10 mouse cellular contexts compared by ENCODE assay signal in genomic region chr10:80658194-80658840, GRCm38 (mm10). TPM values are rescaled to one million over a fixed set of nuclear protein-coding genes. Genes with fewer than 3 reads are reported as not detected.
DNase-seq lines count a peak whose midpoint lies in the region; ATAC-seq and TF ChIP-seq lines count a peak whose summit lies in the region.
"Had no signal": no experiment of that assay in that cellular context is flagged by ENCODE, and none has a peak within 500 bp of the region (broad histone marks: within the 10 kb centered on the region; RNA-seq: fewer than 3 reads in every experiment).

No protein-coding gene starts in this region.

- H3K4me1 ChIP-seq in forebrain, embryonic 10.5 days, result peaks cover 59% of the 10 kb centered on the region
- H3K4me1 ChIP-seq in forebrain, embryonic 11.5 days (replicated peaks; ENCODE audit: control insufficient read depth, insufficient read depth, low read length), result peaks cover 11% of the 10 kb centered on the region
- peaks cover 41% of the 10 kb centered on the region for H3K4me1 ChIP-seq in midbrain, embryonic 10.5 days
- peaks cover 14% of the 10 kb centered on the region for H3K4me1 ChIP-seq in midbrain, postnatal 0 days (ENCODE audit: insufficient read depth, low read length)

- H3K9ac ChIP-seq in forebrain, embryonic 11.5 days (ENCODE audit: low read length), result no peak overlapping the region
- no peak overlapping the region for H3K9ac ChIP-seq in midbrain, postnatal 0 days (replicated peaks; ENCODE audit: low read length, poor library complexity, severe bottlenecking)
- H3K9ac ChIP-seq: heart, embryonic 12.5 days had no signal

- TF ChIP-seq CTCF in midbrain, postnatal 0 days (IDR thresholded peaks at IDR 0.05), result no peak

- H3K4me2 ChIP-seq in forebrain, embryonic 11.5 days (ENCODE audit: low read depth, low read length, severe bottlenecking), result no peak overlapping the region
- no peak overlapping the region for H3K4me2 ChIP-seq in midbrain, postnatal 0 days (ENCODE audit: low read depth, low read length, poor library complexity, severe bottlenecking)

- H3K36me3 ChIP-seq in forebrain, embryonic 10.5 days (replicated peaks), result peaks cover 2% of the 10 kb centered on the region; the same call in 1 of the 2 replicates
- H3K36me3 ChIP-seq in forebrain, embryonic 11.5 days (ENCODE audit: control insufficient read depth, insufficient read depth, low read length), result no peaks in the 10 kb centered on the region
- no peaks in the 10 kb centered on the region for H3K36me3 ChIP-seq in midbrain, embryonic 10.5 days
- no peaks in the 10 kb centered on the region for H3K36me3 ChIP-seq in midbrain, postnatal 0 days (ENCODE audit: insufficient read depth, low read length)
- H3K36me3 ChIP-seq in macrophage (ENCODE audit: inconsistent target), result no peaks in the 10 kb centered on the region
- H3K36me3 ChIP-seq: heart, embryonic 12.5 days had no signal

- H3K27me3 ChIP-seq in forebrain, embryonic 10.5 days (ENCODE audit: poor library complexity, severe bottlenecking), result no peaks in the 10 kb centered on the region
- H3K27me3 ChIP-seq in forebrain, embryonic 11.5 days (ENCODE audit: control insufficient read depth, insufficient read depth, low read length), result no peaks in the 10 kb centered on the region
- no peaks in the 10 kb centered on the region for H3K27me3 ChIP-seq in midbrain, embryonic 10.5 days (ENCODE audit: low read depth, poor library complexity, severe bottlenecking)
- H3K27me3 ChIP-seq in midbrain, postnatal 0 days (ENCODE audit: insufficient read depth, low read length), result no peaks in the 10 kb centered on the region
- H3K27me3 ChIP-seq: heart, embryonic 12.5 days had no signal

- WGBS in forebrain, embryonic 10.5 days, result 91% methylated on average over 14 of the region's 14 CpGs
- WGBS in forebrain, embryonic 11.5 days, result 90% methylated on average over 14 of the region's 14 CpGs
- WGBS in midbrain, embryonic 10.5 days, result 92% methylated on average over 14 of the region's 14 CpGs
- WGBS in midbrain, postnatal 0 days, result 84% methylated on average over 14 of the region's 14 CpGs
- WGBS in macrophage (ENCODE audit: missing documents), result 55% methylated on average over 14 of the region's 14 CpGs

- DNase-seq in forebrain, embryonic 10.5 days (ENCODE audit: extremely low spot score, low spot score), result no peak
- DNase-seq in forebrain, embryonic 11.5 days (ENCODE audit: low spot score), result no peak
- DNase-seq in midbrain, embryonic 10.5 days (ENCODE audit: low spot score), result no peak
- no peak for DNase-seq in midbrain, postnatal 0 days (ENCODE audit: low spot score)
- DNase-seq in gastrocnemius, postnatal 10 days, result no peak
- no peak for DNase-seq in heart, postnatal 10 days

- intact Hi-C loops in heart, postnatal 10 days (cut with DNase I), result loop anchor here (2.0 kb wide), 1 partner anchor 16 kb away; no protein-coding TSS in a partner anchor

- no peak for ATAC-seq in forebrain, embryonic 11.5 days (replicated peaks; ENCODE audit: low FRiP score)
- no peak for ATAC-seq in midbrain, postnatal 0 days (ENCODE audit: low FRiP score)
- peak; percentile 22 for ATAC-seq in activated CD4-positive, CD25-positive, alpha-beta regulatory T cell, adult 4 months
- ATAC-seq: hindbrain, embryonic 16.5 days had no signal

- no peak overlapping the region; the same call in 1 of the 2 replicates for H3K4me3 ChIP-seq in forebrain, embryonic 10.5 days
- H3K4me3 ChIP-seq in forebrain, embryonic 11.5 days (ENCODE audit: low read depth, low read length), result no peak overlapping the region
- 0 out of 2 replicates have a peak overlapping the region, but pooled peaks have one; percentile 1 for H3K4me3 ChIP-seq in midbrain, embryonic 10.5 days
- no peak overlapping the region for H3K4me3 ChIP-seq in midbrain, postnatal 0 days (ENCODE audit: low read depth, low read length)
- no peak overlapping the region for H3K4me3 ChIP-seq in macrophage (ENCODE audit: inconsistent target)
- H3K4me3 ChIP-seq: heart, embryonic 12.5 days had no signal

- H3K27ac ChIP-seq in forebrain, embryonic 10.5 days, result 0 out of 2 replicates have a peak overlapping the region, but pooled peaks have one; percentile 66
- no peak overlapping the region for H3K27ac ChIP-seq in forebrain, embryonic 11.5 days (ENCODE audit: low read depth, low read length)
- no peak overlapping the region for H3K27ac ChIP-seq in midbrain, embryonic 10.5 days (replicated peaks)
- H3K27ac ChIP-seq in midbrain, postnatal 0 days (ENCODE audit: low read depth, low read length), result no peak overlapping the region
- peak overlapping the region; percentile 53 for H3K27ac ChIP-seq in macrophage

- H3K9me3 ChIP-seq in forebrain, embryonic 10.5 days, result no peaks in the 10 kb centered on the region
- no peaks in the 10 kb centered on the region for H3K9me3 ChIP-seq in forebrain, embryonic 11.5 days (ENCODE audit: control insufficient read depth, low read length)
- H3K9me3 ChIP-seq in midbrain, embryonic 10.5 days (replicated peaks), result no peaks in the 10 kb centered on the region
- no peaks in the 10 kb centered on the region for H3K9me3 ChIP-seq in midbrain, postnatal 0 days (ENCODE audit: low read length)
- H3K9me3 ChIP-seq: heart, embryonic 12.5 days had no signal

- peaks cover 12% of the 10 kb centered on the region; the same call in 1 of the 2 replicates for H3K79me2 ChIP-seq in macrophage (ENCODE audit: inconsistent target)

RNA-seq across cellular contexts. Expression of gene Btbd2, which starts 1.4 kb away (rescaled TPM):
- 71.6 and 78.1 TPM in 2 replicates for polyA plus RNA-seq in forebrain, embryonic 10.5 days (2016; fragmentation: Nextera tagmentation; extraction: Ambion mirVana)
- polyA plus RNA-seq in forebrain, embryonic 11.5 days (2014; fragmentation: Nextera tagmentation; extraction: Ambion mirVana), result 78.3 and 97.3 TPM in 2 replicates
- 70.3 and 75.2 TPM in 2 replicates for polyA plus RNA-seq in midbrain, embryonic 10.5 days (2016; fragmentation: Nextera tagmentation; extraction: Ambion mirVana)
- total RNA-seq in midbrain, postnatal 0 days (2014; rRNA removed), result 168 and 215 TPM in 2 replicates
- 71.6 and 80.4 TPM in 2 replicates for polyA plus RNA-seq in midbrain, postnatal 0 days (2015; fragmentation: Nextera tagmentation; extraction: Ambion mirVana)
- 1 to 10 TPM; 5.5 to 6.1 TPM for polyA plus RNA-seq in activated CD4-positive, CD25-positive, alpha-beta regulatory T cell, adult 4 months (2017; shearing (Covaris generic))
- total RNA-seq in macrophage (2018; cell fraction: chromatin; rRNA removed), result 10 to 100 TPM in 15 of 26 experiments, 1 to 10 TPM in 11; 1.8 to 28.3 (median 14.1) TPM
- total RNA-seq in macrophage (2018; cell fraction: cytosol; rRNA removed), result 10 to 100 TPM; 15.2 to 30.1 (median 24.2) TPM
- total RNA-seq in macrophage (2018; cell fraction: nucleus; rRNA removed), result 10 to 100 TPM in 14 of 26 experiments, 1 to 10 TPM in 12; 4.9 to 21.9 (median 10.8) TPM
- polyA plus RNA-seq in macrophage (2018), result 16.9 to 26.0 TPM (median 21.9 TPM) in 3 replicates
- 10 to 100 TPM; 39.9 to 40.3 TPM for total RNA-seq in gastrocnemius, postnatal 10 days (2021)
- total RNA-seq in heart, postnatal 10 days (2021), result 10 to 100 TPM; 42.2 to 46.4 TPM

RNA-seq across cellular contexts. Expression of gene Mknk2, which starts 19.6 kb away (rescaled TPM):
- 91.0 and 100 TPM in 2 replicates for polyA plus RNA-seq in forebrain, embryonic 10.5 days (2016; fragmentation: Nextera tagmentation; extraction: Ambion mirVana)
- 85.1 and 87.0 TPM in 2 replicates for polyA plus RNA-seq in forebrain, embryonic 11.5 days (2014; fragmentation: Nextera tagmentation; extraction: Ambion mirVana)
- 82.7 and 84.7 TPM in 2 replicates for polyA plus RNA-seq in midbrain, embryonic 10.5 days (2016; fragmentation: Nextera tagmentation; extraction: Ambion mirVana)
- 74.6 and 74.7 TPM in 2 replicates for total RNA-seq in midbrain, postnatal 0 days (2014; rRNA removed)
- polyA plus RNA-seq in midbrain, postnatal 0 days (2015; fragmentation: Nextera tagmentation; extraction: Ambion mirVana), result 35.3 and 36.0 TPM in 2 replicates
- polyA plus RNA-seq in activated CD4-positive, CD25-positive, alpha-beta regulatory T cell, adult 4 months (2017; shearing (Covaris generic)), result 10 to 100 TPM; 56.1 to 64.2 TPM
- 100 to 1,000 TPM in 1 of 26 experiments, 10 to 100 TPM in 22, 1 to 10 TPM in 3; 7.0 to 106 (median 37.3) TPM for total RNA-seq in macrophage (2018; cell fraction: chromatin; rRNA removed)
- 100 to 1,000 TPM in 18 of 26 experiments, 10 to 100 TPM in 8; 59.8 to 198 (median 116) TPM for total RNA-seq in macrophage (2018; cell fraction: cytosol; rRNA removed)
- 100 to 1,000 TPM in 2 of 26 experiments, 10 to 100 TPM in 24; 19.5 to 123 (median 68.6) TPM for total RNA-seq in macrophage (2018; cell fraction: nucleus; rRNA removed)
- 75.7 to 134 TPM (median 82.8 TPM) in 3 replicates for polyA plus RNA-seq in macrophage (2018)
- 100 to 1,000 TPM; 142 to 160 TPM for total RNA-seq in gastrocnemius, postnatal 10 days (2021)
- 100 to 1,000 TPM; 143 to 159 TPM for total RNA-seq in heart, postnatal 10 days (2021)

RNA-seq across cellular contexts. Expression of gene Csnk1g2, which starts 35.7 kb away (rescaled TPM):
- polyA plus RNA-seq in forebrain, embryonic 10.5 days (2016; fragmentation: Nextera tagmentation; extraction: Ambion mirVana), result 123 and 133 TPM in 2 replicates
- 134 TPM in 2 replicates for polyA plus RNA-seq in forebrain, embryonic 11.5 days (2014; fragmentation: Nextera tagmentation; extraction: Ambion mirVana)
- polyA plus RNA-seq in midbrain, embryonic 10.5 days (2016; fragmentation: Nextera tagmentation; extraction: Ambion mirVana), result 131 and 151 TPM in 2 replicates
- total RNA-seq in midbrain, postnatal 0 days (2014; rRNA removed), result 124 and 146 TPM in 2 replicates
- polyA plus RNA-seq in midbrain, postnatal 0 days (2015; fragmentation: Nextera tagmentation; extraction: Ambion mirVana), result 90.5 and 93.3 TPM in 2 replicates
- 10 to 100 TPM; 13.3 to 16.1 TPM for polyA plus RNA-seq in activated CD4-positive, CD25-positive, alpha-beta regulatory T cell, adult 4 months (2017; shearing (Covaris generic))
- total RNA-seq in macrophage (2018; cell fraction: chromatin; rRNA removed), result 10 to 100 TPM; 21.1 to 94.3 (median 56.1) TPM
- 10 to 100 TPM; 27.4 to 80.7 (median 43.5) TPM for total RNA-seq in macrophage (2018; cell fraction: cytosol; rRNA removed)
- 10 to 100 TPM; 22.9 to 90.8 (median 48.4) TPM for total RNA-seq in macrophage (2018; cell fraction: nucleus; rRNA removed)
- polyA plus RNA-seq in macrophage (2018), result 66.6 to 78.0 TPM (median 74.8 TPM) in 3 replicates
- 100 to 1,000 TPM; 121 to 141 TPM for total RNA-seq in gastrocnemius, postnatal 10 days (2021)
- total RNA-seq in heart, postnatal 10 days (2021), result 100 to 1,000 TPM; 137 to 141 TPM

RNA-seq across cellular contexts. Expression of gene Mob3a, which starts 43.5 kb away (rescaled TPM):
- 53.9 and 54.7 TPM in 2 replicates for polyA plus RNA-seq in forebrain, embryonic 10.5 days (2016; fragmentation: Nextera tagmentation; extraction: Ambion mirVana)
- 57.9 and 61.1 TPM in 2 replicates for polyA plus RNA-seq in forebrain, embryonic 11.5 days (2014; fragmentation: Nextera tagmentation; extraction: Ambion mirVana)
- polyA plus RNA-seq in midbrain, embryonic 10.5 days (2016; fragmentation: Nextera tagmentation; extraction: Ambion mirVana), result 69.9 and 73.9 TPM in 2 replicates
- 66.6 and 75.1 TPM in 2 replicates for total RNA-seq in midbrain, postnatal 0 days (2014; rRNA removed)
- 44.9 and 48.5 TPM in 2 replicates for polyA plus RNA-seq in midbrain, postnatal 0 days (2015; fragmentation: Nextera tagmentation; extraction: Ambion mirVana)
- 100 to 1,000 TPM; 212 to 221 TPM for polyA plus RNA-seq in activated CD4-positive, CD25-positive, alpha-beta regulatory T cell, adult 4 months (2017; shearing (Covaris generic))
- total RNA-seq in macrophage (2018; cell fraction: chromatin; rRNA removed), result 10 to 100 TPM; 24.0 to 85.6 (median 50.0) TPM
- total RNA-seq in macrophage (2018; cell fraction: cytosol; rRNA removed), result 10 to 100 TPM; 42.5 to 58.5 (median 53.2) TPM
- total RNA-seq in macrophage (2018; cell fraction: nucleus; rRNA removed), result 10 to 100 TPM; 29.7 to 68.5 (median 43.5) TPM
- polyA plus RNA-seq in macrophage (2018), result 34.5 to 48.6 TPM (median 44.2 TPM) in 3 replicates
- 10 to 100 TPM in 1 of 2 experiments, 1 to 10 TPM in 1; 8.6 to 13.1 TPM for total RNA-seq in gastrocnemius, postnatal 10 days (2021)
- total RNA-seq in heart, postnatal 10 days (2021), result 10 to 100 TPM; 10.1 to 11.3 TPM

RNA-seq across cellular contexts. Expression of gene Izumo4, which starts 43.7 kb away (rescaled TPM):
- 7.7 and 10.9 TPM in 2 replicates for polyA plus RNA-seq in forebrain, embryonic 10.5 days (2016; fragmentation: Nextera tagmentation; extraction: Ambion mirVana)
- polyA plus RNA-seq in forebrain, embryonic 11.5 days (2014; fragmentation: Nextera tagmentation; extraction: Ambion mirVana), result 4.8 and 7.2 TPM in 2 replicates
- polyA plus RNA-seq in midbrain, embryonic 10.5 days (2016; fragmentation: Nextera tagmentation; extraction: Ambion mirVana), result 8.9 and 15.7 TPM in 2 replicates
- 26.3 and 48.0 TPM in 2 replicates for total RNA-seq in midbrain, postnatal 0 days (2014; rRNA removed)
- 44.0 and 47.4 TPM in 2 replicates for polyA plus RNA-seq in midbrain, postnatal 0 days (2015; fragmentation: Nextera tagmentation; extraction: Ambion mirVana)
- polyA plus RNA-seq in activated CD4-positive, CD25-positive, alpha-beta regulatory T cell, adult 4 months (2017; shearing (Covaris generic)), result 10 to 100 TPM; 80.1 to 96.5 TPM
- total RNA-seq in macrophage (2018; cell fraction: chromatin; rRNA removed), result 10 to 100 TPM in 24 of 26 experiments, 1 to 10 TPM in 2; 6.5 to 49.9 (median 24.1) TPM
- total RNA-seq in macrophage (2018; cell fraction: cytosol; rRNA removed), result 1 to 10 TPM; 1.4 to 4.2 (median 2.3) TPM
- 10 to 100 TPM in 15 of 26 experiments, 1 to 10 TPM in 11; 3.1 to 26.8 (median 11.3) TPM for total RNA-seq in macrophage (2018; cell fraction: nucleus; rRNA removed)
- 1.9 to 5.5 TPM (median 2.3 TPM) in 3 replicates for polyA plus RNA-seq in macrophage (2018)
- total RNA-seq in gastrocnemius, postnatal 10 days (2021), result 1 to 10 TPM; 4.3 to 6.1 TPM
- total RNA-seq in heart, postnatal 10 days (2021), result 1 to 10 TPM; 2.9 to 4.1 TPM

Comparison
In these comparisons a context has a peak if more than half of its experiments do, and no peak if none do; other contexts are left out.
1. H3K27ac ChIP-seq: peak in forebrain, embryonic 10.5 days (single experiment) and macrophage (single experiment); none in forebrain, embryonic 11.5 days (single experiment), midbrain, embryonic 10.5 days (single experiment) and midbrain, postnatal 0 days (single experiment).